Mouse (Mus musculus) adrenal gland, adult (tissue): ENCODE results near the gene Gm21987.
A peak's percentile ranks its signal among the peaks of the same experiment; 100 is the strongest.
"Not testable (repeated sequence)": the region's sequence is repeated elsewhere in the genome, so short reads cannot be mapped to it uniquely, and the experiment has no call there.

Source experiments
- DNase-seq, 2 experiments: peaks; one replicate each; pipeline ENCODE4 v3.0.0; 2022 to 2023; ENCODE audit warnings: low spot score in 1 of 2; ENCODE audit not compliant: inconsistent age in 2 of 2

Gm21987 gene

DNA sequence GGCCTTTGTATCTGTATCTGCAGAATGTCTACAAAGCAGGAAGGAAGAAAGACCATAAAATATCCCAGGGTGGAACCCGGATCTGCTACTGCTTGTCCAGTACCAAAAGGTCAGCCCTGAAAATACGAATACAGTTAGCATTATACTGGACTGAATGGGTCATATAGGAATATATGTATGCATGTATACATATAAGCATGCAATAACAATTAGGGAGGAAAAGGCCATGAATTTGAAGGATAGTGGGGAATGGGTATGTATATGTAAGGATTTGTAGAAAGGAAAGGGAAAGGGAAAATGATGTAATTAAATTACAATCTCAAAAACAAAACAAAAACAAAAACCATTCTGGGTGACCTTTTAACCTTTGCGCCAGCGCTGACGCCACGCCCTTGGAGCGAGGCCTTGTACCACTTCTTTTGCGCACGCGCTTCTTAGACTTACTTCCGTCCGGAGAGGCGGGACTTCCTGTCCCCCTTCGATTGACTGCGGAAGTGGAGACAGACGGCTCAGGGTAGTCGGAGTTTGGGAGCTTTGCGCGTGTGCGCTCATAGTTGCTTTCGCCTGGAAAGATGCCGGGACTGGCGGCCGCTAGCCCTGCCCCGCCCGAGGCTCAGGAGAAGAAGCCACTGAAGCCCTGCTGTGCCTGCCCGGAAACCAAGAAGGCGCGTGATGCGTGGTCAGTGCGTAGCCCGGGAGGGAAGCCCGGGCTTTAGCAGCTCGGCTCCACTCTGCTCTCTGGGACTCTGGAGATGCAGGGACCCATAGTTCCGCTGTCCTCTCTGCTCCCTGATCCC lies at the start of gene Gm21987, which contains the start of gene Cox17:
TSS of gene Gm21987 (plus strand) at position 512 of the 797 bp plus-strand sequence.
TSS of gene Cox17 (plus strand) at position 463 of the 797 bp plus-strand sequence.
- DNase-seq: peak; percentile 94 to 98

DNA sequence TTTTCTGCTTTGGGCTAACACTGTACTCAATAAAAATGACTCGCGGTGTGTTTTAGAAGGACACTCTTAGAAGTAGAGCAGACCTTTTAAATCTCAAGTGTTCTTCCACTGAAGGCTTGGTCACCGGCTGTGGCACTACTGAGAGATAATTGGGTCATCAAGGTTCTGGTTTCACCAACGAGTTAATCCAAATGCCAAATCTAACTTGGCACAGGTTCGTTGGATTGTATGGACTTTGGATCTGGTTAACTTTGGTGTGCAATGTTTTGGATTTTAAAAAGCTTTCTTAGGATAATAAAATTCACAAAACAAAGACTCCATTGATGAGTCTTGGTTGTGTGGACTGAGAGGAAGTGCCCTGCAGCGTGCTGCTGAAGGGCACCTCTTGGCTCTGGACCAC lies 48.4 kb upstream of the Gm21987 start:
- DNase-seq: no peak

DNA sequence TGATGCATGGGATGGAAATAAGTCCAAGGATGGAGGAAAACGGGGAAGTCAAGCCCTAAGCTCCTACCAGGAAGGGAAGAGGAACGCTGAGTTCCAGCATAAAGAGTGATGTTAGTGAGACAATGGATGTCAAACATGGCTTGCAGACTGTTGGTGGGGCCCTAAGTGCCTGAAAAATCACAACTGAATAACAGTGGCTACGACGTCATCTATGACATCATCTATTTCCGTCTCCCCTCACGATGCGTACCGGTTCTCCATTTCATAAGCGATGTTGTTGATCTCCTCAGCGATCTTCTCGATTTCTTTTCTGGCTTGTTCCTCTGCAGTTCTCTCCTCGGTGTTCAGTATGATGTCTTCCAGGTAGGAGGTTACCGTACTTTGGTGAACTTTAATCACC lies 44.5 kb upstream of the Gm21987 start:
- no peak for DNase-seq

DNA sequence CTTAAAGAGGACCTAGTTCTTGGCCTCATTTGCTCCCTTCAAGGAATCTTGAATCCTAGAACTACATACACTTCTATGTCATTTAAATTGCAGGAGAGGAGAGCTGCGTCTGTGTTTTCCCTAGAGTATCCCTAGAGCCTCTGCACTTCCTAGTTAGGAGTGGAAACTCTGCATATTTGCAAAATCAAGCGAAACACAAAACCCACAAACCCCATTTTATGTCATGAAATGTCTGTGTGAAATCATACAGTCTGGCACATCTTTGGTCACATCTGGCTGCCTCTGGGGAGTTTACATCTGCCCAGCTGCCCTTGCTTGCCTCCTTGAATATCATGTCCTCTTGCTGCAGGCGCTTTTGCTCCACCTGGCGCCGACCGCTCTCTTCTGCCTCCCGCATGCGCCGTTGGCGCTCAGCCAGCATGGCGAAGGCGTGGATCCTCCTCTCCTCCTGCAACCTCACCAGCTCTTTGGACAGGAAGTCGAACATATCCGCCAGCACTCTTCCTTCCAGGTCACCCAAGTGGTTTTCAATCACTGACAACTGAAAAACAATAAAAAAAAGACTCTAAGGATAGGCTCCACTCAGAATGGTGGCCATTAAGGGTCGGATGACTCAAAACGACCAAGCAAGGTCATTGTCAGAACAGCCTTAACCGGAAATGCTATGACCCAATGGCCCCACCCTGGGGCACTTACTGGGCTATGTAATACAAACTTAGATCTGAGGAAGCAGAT lies 42.2 kb upstream of the Gm21987 start:
- peak; percentile 73 to 85 for DNase-seq

DNA sequence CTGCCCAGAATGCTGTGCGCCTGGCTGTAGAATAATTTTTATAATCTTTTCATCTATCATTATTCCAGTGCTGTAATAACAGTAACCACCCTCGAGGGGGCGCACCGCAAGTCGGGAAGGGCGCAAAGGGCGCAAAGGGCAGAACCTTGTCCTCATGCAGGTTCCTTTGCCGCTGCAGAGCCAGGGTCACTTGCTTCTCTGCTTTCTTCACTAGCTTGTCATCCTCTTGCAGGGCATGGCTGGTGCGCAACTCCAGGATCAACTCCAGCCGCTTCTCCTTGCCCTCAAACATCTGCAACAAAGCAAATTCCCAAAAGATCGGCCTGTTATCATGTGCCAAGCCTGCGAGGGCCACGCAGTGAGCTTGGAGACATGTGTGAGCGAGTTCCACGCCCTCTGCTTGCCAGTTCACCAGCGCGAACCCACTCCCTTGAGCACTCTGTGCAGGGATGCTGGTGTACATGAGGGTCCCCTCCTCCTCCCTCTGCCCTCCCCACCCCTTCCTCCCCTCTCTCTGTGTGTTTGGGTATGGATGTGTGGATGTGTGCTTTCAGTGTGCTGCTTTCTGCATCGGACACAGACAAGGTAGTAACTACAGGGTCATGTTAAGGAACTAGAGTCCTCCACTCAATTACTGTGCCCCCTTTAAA lies 40.1 kb upstream of the Gm21987 start:
- peak in 1 of 2 experiments; percentile 46 for DNase-seq

DNA sequence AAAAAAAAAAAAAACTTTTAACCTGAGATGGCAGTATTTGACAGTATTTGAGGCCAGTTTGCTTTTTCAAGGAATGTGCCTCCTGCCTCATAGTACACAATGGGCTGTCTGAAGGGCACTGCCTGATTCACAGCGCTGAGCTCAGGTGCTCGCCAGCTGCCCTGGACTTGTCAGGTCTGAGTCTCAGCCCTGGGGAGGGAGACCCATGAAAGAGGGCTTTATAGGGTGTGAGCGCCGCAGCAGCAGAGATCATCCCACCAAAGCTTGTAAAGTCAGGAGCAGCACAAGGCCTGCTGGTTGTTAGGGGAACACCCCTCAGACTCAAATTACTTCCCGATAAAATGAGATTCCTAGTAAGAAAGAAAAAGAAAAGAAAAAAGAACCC lies 39.6 kb upstream of the Gm21987 start:
- DNase-seq: no peak

DNA sequence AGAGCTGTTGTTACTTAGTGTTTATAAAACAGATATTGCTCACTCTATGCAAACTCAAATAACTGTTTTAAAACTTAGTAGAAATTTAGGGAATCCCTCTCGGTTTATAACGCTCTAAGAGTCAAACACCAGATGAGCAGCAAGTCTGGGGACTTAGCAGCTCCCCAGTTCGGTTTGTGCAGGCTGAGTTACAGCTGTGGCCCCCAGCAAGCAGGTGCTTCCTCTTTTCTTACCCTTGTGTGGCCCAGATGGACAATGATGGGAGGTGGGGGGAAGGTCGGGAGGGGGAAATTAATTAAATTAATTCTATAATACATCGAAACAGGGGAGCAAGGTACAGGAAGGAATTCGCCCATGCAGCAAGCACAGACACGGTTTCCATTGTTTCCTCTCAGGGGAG lies 39.2 kb upstream of the Gm21987 start:
- DNase-seq: no peak

DNA sequence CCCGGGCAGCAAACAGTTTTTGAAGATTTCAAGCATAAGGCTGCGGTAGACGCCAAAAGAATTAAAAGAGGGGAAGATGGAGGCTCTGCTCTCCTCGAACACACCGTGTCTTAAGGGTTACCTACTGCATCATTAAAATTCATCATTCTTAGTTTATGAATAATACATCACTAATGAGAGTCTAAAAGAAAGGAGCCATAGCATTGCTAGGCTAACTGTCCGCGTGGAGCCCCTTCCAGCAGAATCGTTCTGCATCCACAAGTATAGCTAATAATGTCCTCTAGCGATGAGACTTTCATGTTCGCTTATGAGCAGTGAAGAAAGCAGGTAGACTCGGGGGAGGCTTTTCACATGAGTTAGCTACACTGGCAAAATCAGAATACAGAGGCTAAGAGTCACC lies 38.6 kb upstream of the Gm21987 start:
- no peak for DNase-seq

DNA sequence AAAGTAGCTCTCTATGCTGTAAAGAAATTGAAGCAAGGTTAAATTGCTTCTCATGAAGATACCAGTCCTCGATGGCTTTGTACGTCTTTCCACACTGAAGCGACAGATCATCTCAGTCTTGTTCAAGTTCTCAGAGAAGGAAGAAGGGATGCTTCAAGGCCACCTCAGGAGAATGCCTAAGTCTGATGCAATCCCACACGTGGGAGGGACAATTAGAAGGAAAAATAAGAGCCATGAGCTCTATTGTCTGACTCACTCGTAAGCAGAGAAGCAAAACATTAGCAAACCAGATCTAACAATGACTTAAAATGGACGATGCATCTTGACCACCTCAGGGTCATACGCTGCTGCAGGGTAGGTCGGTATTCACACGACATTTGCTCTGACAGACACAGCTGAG lies 28.3 kb upstream of the Gm21987 start:
- no peak for DNase-seq

DNA sequence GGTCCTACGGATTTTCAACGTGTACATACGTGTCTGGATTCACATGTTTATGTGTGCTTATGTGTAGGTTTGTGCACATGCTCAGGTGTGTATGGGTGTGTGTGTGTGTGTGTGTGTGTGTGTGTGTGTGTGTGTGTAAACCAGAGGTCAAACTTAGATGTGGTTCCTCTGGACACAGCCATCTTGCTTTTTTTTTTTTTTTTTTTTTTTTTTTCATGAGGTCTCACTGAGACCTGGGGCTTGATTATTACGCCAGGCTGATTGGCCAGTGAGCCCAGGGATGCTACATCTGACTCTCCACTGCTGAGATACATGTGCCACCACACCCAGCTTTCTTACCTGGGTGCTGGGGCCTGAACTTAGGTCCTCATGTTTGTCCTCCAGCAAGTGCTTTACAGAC lies 27.8 kb upstream of the Gm21987 start:
- DNase-seq: no peak

DNA sequence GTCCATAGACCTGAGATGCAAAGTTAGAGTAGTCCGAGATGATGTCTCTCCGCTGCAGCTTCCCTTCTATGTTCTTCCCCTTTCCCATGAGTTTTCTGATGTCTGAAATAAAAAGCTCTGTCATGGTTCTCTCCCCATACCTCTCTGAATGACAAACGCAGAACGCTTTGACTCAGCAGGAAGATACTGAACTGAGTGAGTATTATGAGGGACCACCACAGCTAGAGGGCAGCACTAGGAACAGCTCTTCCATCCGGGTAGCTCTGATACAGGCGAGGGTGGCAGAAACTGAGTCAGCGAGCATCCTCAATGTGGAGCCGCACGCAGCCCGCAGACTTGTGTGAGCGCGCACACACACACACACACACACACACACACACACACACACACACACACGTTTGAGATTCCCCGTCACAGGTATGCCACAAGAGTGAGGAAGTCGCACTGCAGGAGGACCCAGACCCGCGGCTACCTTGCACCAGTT lies 25.3 kb upstream of the Gm21987 start:
- peak; percentile 23 to 72 for DNase-seq

DNA sequence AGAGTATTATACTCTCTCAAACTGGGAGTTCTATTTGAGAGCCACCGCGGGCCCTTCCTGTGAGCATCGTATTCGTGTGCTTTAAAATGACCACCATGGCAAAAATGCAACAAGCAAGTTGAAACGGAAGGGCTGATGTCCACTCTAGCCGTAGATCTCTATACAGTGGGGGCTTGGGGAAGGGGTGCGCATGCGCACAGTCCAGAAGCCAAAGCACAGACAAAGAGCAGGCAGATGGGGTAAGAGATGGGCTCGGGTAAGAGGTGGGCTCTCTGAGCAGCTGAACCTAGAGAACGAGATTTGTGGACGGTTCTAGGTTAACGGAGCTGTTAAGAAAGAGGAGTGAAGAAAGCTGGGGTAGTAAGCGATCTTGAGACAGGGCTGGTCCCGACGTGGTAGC lies 22.5 kb upstream of the Gm21987 start:
- DNase-seq: no peak

DNA sequence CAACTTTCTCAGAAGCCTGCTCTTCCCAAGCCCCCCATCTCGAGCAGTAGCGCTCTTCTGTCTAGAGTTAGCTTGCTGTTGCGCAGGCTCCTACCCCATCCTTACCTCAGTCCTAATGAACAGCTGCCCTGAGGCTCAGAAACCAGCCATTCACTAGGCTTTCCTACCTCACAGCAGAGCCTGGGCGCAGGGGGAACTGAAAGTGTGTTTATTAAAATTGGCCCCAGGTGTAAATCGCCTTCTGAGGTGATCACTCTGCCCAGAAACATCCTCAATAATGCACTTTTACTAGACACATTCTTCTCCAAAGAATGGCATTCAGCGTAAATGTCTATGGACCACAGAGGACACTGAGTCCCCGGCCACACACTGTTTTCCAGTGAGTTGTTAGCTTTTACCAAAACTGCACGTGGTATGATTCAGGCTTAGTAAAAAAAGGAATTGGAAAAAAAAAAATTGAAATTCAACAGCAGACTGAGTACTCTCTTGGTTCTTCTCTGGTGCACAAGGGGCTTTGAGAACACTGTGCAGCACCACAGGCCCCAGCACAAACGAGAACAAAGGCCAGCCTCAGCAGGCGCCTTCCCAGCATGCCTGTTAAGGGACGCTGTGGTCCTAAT lies 20.0 kb upstream of the Gm21987 start:
- DNase-seq: no peak

DNA sequence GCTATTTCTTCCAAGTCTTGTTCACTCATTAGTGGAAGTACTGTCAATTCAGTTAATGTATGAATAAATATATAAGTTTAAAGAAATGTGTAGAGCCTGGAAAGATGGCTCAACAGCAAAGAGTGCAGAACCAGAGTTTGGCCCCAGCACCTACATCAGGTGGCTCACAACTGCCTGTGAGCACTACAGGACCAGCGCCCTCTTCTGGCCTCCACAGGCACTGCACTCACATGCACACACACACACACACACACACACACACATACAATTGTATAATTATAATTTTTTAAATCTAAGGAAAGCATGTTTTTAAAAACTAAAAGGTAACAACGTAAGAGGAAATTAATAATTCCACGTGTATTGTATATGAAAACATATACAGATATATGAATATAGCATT lies 17.5 kb upstream of the Gm21987 start:
- no peak for DNase-seq

DNA sequence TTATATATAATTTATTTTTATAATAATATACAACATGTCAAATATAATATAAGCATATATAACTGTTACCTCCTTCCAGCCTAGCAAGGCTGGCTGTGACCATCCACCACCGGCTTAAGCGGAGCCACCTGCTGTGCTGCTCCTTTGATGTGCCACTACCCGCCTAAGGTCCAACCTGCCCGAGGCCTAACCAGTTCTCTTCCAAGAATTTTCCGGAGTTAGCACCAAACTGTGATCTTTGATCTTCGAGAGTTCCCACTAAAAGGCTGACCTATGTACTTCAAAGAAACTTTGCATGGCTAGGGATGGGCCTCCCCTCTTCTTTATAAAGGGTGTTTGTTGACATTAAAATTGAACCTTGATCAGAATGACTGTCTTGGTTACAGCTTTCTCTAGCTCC lies 12.4 kb upstream of the Gm21987 start:
- no peak for DNase-seq

DNA sequence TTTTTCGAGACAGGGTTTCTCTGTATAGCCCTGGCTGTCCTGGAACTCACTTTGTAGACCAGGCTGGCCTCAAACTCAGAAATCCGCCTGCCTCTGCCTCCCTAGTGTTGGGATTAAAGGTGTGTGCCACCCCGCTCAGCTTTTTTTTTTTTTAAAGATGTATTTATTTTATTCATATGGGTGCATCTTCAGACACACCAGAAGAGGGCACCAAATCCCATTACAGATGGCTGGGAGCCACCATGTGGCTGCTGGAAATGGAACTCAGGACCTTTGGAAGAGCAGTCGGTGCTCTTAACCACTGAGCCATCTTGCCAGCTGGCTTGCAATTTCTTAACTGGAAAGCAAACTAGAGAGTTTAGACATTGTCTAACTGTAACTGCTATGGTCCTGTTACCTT lies 8.8 kb upstream of the Gm21987 start:
- not testable (repeated sequence) for DNase-seq

DNA sequence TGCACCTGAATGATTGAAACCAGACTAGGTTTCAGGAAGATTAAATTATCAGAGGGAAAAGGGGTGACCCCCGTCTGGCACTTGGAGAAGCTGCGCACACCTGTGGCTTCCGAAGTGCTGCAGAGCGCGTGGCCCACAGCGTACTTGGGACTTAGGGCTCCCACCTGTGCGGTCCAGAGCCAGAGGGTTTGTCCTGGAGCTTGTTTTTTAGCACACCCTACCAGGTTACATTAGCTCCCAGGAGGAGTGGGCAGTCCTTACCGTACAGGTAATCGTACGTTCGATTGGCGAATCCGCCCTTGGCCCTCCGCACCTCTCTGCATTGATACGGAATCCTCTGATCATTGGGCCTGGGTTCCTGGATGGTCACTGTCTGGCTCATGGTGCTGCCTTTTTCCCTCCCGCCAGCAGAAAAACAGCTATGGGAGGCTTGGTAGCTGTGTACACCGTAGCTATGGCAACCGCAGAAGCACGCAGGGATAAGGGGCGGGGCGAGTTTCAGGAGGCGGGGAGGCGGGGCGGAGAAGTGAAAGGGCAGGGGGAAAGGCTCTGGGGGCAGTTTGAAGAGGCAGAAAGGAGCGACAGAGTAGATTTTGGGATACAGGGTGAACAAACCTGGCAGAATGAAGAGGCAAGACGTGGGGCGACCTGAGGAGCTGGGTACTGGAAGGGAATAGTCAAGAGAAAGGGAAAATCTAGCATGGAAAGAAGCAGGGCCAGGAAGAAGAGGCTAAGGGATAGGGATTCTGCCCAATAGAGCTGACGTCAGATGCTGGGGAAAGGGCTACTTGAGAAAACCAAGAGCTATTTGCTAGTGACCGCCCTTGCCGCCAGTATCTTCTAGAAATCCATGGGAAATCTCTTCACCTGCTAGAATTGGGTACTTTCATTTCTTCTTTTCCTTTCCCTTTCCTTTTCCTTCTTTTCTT lies 5.2 kb upstream of the Gm21987 start, which contains the start of gene Maats1:
TSS of gene Maats1 (minus strand) at position 748 of the 929 bp plus-strand sequence.
- DNase-seq: peak; percentile 78 to 93

DNA sequence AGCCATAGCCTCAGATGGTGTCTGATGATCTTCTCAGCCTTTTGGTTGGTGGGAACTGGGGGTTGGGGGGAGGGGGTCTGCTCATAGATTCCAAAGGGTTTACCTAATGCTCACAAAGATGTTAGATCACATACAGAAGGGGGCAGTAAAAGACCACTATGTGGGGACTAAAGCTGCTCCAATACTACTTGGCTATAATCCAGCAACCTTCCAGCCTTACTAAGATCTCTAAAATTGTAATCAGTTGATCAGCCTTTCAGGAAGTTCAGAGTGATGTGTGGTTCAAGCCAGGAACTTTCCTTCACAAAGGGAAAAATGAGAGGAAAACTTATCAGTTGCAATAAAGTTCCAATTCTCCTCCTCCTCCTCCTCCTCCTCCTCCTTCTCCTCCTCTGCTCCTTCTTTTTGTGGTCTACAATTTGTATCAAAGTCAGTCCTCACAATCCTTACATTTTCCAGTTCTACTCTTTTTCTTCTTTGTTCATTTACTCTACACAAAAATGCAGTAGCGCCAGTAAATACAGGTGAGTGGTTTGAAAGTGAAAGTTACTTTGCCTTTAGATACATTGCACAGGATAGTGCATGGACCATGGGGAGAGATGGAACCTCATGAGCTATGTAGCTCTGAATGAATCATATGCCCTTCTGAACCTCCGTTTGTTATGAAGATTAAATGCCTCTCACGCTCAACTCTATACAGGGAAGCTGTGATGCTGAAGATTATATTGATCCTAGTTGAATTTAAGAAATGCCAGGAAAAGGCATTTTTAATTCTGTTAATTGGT lies 1.7 kb upstream of the Gm21987 start:
- peak in 1 of 2 experiments; percentile 70 for DNase-seq

DNA sequence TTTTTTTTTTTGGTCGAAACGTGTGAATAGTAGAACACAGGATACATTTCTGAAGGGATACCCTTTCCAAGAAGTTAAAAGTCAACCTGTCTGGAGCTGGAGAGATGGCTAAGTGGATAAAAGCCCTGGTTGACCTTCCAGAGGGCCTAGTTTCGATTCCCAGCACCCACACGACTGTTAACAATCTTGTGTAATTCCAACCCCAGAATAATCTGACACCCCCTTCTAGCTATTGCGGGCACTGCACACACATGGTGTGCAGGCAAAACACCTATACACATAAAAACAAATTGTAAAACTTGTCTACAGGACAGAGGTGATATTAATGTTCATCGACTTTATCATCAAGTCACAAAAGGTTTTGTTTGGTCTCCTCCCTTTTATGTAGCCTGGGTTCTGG lies 748 bp downstream of the Gm21987 start:
- peak in 1 of 2 experiments; percentile 60 for DNase-seq
